Mouse (Mus musculus) stomach, embryonic 14.5 days (tissue): ENCODE measurements at regions not wholly inside any gene's neighbourhood (a gene's known extent, or its start where the extent isn't known, plus 50 kb on each side); places are given as distances from the start of the nearest gene placed in this dataset.

Experiments
- ATAC-seq: fragments of 200-750 bp; cut with Nextera tagmentation; 2 replicates; pipeline ENCODE4 v1.8.0; 2017; ENCODE audit warnings: low read depth, moderate TSS enrichment; ENCODE audit not compliant: insufficient number of reproducible peaks, insufficient read depth, low FRiP score
- H3K27ac ChIP-seq: fragments of 300-500 bp; sonication (generic); 2 replicates; pipeline ENCODE4 v1.5.1; 2014; ENCODE audit warnings: mild to moderate bottlenecking, low read length, moderate library complexity, mixed read lengths
- H3K27me3 ChIP-seq: fragments of 300-500 bp; sonication (generic); 2 replicates; pipeline ENCODE4 v1.6.1; 2014; ENCODE audit warnings: low read length, control low read depth, mixed read lengths; ENCODE audit not compliant: control insufficient read depth, insufficient read depth
- H3K36me3 ChIP-seq: fragments of 300-500 bp; sonication (generic); 2 replicates; pipeline ENCODE4 v1.6.1; 2014; ENCODE audit warnings: mild to moderate bottlenecking, control low read depth, low read length, moderate library complexity, mixed read lengths; ENCODE audit not compliant: control insufficient read depth, insufficient read depth
- H3K4me1 ChIP-seq: fragments of 300-500 bp; sonication (generic); 2 replicates; pipeline ENCODE4 v1.6.1; 2014; ENCODE audit warnings: low read length, control low read depth, mixed read lengths; ENCODE audit not compliant: control insufficient read depth, insufficient read depth
- H3K4me2 ChIP-seq: fragments of 300-500 bp; sonication (generic); replicated peaks from 2 replicates; pipeline ENCODE4 v1.6.1; 2014; ENCODE audit warnings: low read depth, low read length, control low read depth
- H3K4me3 ChIP-seq: fragments of 300-500 bp; sonication (generic); 2 replicates; pipeline ENCODE4 v1.5.1; 2014; ENCODE audit warnings: low read depth, low read length, control low read depth
- H3K9ac ChIP-seq: fragments of 300-500 bp; sonication (generic); replicated peaks from 2 replicates; pipeline ENCODE4 v1.6.1; 2014; ENCODE audit warnings: low read depth, mild to moderate bottlenecking, control low read depth, low read length, moderate library complexity, mixed read lengths
- H3K9me3 ChIP-seq: fragments of 300-500 bp; sonication (generic); 2 replicates; pipeline ENCODE4 v1.6.1; 2016; ENCODE audit warnings: low read depth, low read length, control low read depth; ENCODE audit not compliant: control insufficient read depth
- WGBS: fragments of 180-500 bp; shearing (Covaris S2); extraction: QIAGEN DNeasy Blood & Tissue Kit; methylation state at CpG from one replicate; pipeline ENCODE4 v1.1.7; 2014; 5-methylcytosine and 5-hydroxymethylcytosine counted together

DNA sequence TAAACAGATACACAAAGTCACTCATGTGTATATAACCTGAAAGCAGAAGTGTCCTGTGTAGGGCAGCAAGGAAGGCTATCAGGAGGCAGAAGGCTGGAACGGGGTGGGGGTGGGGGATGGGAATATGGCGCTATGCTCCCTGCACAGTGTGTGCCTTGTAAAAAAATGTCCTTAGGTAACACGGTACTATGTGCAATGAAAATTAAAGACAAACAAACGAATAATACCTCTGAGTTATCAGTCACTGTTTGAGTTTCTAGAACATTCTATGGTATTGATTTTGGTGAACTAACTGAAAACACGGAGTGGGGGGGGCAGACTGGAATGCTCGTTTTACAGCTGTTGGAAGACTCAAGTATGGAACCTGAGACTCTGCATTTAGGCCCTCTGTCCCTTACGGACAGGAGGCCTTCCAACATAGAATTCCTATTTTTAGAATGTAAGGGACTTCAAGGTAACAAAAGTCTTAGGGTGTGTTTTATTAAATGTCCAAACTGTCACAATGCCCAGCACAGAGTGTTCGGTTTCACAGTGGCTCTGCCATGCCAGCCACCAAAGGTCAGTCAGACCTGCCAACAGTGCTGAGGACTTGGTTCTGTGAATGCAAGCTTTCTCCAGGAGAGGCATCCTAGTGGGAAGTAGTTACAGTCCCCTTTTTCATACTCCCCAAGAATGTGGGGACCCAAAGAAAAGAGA lies 240.6 kb downstream of the Ano6 start:
- Histone ChIP-seq H3K36me3 (no peaks in the 10 kb centered on the region), H3K9ac (no peak overlapping the region), H3K9me3 (no peaks in the 10 kb centered on the region), H3K4me1 (no peaks in the 10 kb centered on the region), H3K27me3 (no peaks in the 10 kb centered on the region), H3K4me3 (no peak overlapping the region), H3K27ac (no peak overlapping the region), H3K4me2 (no peak overlapping the region)
- 75% methylated on average over 8 of the region's 8 CpGs for WGBS
- ATAC-seq, result no peak

DNA sequence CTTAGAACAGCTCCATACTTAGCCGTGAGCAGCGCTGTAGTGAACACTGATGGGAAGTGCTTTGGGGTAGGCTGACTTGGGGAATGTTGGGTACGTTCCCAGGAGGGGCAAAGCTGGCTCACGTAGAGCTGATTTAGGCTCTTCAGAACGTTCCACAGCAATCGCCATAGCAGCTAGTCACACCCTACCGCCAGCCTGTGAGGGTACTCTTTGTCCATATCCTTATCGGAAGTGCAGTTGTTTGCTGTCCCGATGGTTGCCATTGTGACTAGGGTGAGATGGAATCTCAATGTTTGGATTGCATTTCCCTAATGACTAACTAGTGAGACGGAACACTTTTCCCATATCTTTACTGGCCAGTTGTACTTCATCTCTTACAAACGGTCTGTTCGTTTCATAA lies 244.6 kb downstream of the Ano6 start:
- Histone ChIP-seq H3K4me1 (no peaks in the 10 kb centered on the region), H3K4me3 (no peak overlapping the region), H3K9me3 (no peaks in the 10 kb centered on the region), H3K4me2 (no peak overlapping the region), H3K27me3 (no peaks in the 10 kb centered on the region), H3K36me3 (no peaks in the 10 kb centered on the region), H3K9ac (no peak overlapping the region), H3K27ac (no peak overlapping the region; the same call in 1 of the 2 replicates)
- 51% methylated on average over 12 of the region's 12 CpGs for WGBS
- ATAC-seq, result 0 out of 2 replicates have a peak, but pooled peaks have one; percentile 37

DNA sequence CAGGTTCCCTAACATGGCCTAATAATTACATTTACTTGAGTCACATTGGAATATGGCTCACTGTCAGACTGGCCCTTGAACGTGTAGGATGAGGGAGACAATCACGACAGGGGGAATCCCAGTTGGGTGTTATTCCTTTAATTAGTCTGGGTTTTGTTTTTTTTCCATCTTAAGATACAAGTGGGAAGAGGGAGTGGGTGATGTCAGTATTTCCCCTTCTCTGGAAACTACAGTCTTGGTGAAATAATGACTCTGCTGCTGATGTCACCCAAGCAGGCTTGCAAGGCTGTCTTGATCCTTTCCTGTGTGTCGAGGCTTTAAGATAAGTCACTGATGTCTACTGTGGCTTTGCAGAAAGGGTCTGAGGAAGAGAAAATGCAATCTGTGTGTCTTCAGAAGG lies 241.8 kb upstream of the Arid2 start:
- no peak overlapping the region for H3K4me3 ChIP-seq
- H3K9me3 ChIP-seq, result no peaks in the 10 kb centered on the region
- 58% methylated on average over 3 of the region's 3 CpGs for WGBS
- H3K4me2 ChIP-seq, result no peak overlapping the region
- no peaks in the 10 kb centered on the region for H3K27me3 ChIP-seq
- H3K27ac ChIP-seq, result no peak overlapping the region
- no peaks in the 10 kb centered on the region for H3K4me1 ChIP-seq
- H3K9ac ChIP-seq, result no peak overlapping the region
- no peak for ATAC-seq
- H3K36me3 ChIP-seq, result no peaks in the 10 kb centered on the region

DNA sequence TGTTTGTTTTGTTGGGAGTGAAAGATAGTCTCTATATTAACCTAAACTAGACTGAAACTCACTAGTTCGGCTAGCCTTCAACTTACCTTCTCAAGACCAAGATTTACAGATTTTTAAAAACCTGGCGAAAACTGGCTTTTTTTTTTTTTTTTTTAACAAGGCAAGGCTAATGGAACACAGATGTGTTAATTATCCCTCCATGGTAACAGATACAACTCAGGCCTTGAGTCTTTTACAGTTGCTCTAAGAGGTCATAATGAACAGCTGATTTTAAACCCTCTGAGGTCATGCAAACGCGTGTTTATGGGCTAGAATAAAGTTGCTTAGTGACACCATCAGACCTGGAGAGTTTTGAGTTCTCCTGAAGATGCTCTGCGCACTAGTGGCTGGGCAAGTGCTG lies 240.7 kb upstream of the Arid2 start:
- no peaks in the 10 kb centered on the region for H3K4me1 ChIP-seq
- no peaks in the 10 kb centered on the region for H3K9me3 ChIP-seq
- WGBS, result 76% methylated on average over 5 of the region's 5 CpGs
- no peak overlapping the region for H3K27ac ChIP-seq
- H3K36me3 ChIP-seq, result no peaks in the 10 kb centered on the region
- no peak overlapping the region for H3K9ac ChIP-seq
- no peak overlapping the region for H3K4me2 ChIP-seq
- H3K27me3 ChIP-seq, result no peaks in the 10 kb centered on the region
- ATAC-seq, result no peak
- no peak overlapping the region for H3K4me3 ChIP-seq

DNA sequence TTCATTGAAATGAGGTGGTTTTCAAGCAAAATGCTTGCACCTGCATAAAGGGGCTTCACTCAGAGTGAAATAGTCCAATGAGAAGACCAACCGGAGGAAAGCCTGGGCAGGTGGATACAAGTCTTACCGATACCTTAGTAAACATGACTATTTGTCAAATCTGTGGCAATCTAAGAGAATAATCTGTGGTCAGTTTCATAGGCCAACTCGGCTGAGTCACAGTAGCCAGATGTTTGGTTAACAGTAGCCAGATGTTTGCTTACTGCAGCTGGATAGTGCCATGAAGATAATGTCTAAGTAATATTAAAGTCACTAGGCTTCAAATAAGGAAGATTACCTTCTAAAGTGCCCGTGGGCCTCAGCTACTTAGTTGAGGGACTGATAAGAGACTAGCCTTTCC lies 236.9 kb upstream of the Arid2 start:
- H3K27me3 ChIP-seq, result no peaks in the 10 kb centered on the region
- H3K9me3 ChIP-seq, result no peaks in the 10 kb centered on the region
- 61% methylated on average over 4 of the region's 4 CpGs for WGBS
- H3K36me3 ChIP-seq, result no peaks in the 10 kb centered on the region
- no peak overlapping the region for H3K4me3 ChIP-seq
- no peak overlapping the region for H3K9ac ChIP-seq
- ATAC-seq, result no peak
- H3K4me1 ChIP-seq, result no peaks in the 10 kb centered on the region
- no peak overlapping the region for H3K27ac ChIP-seq
- H3K4me2 ChIP-seq, result no peak overlapping the region

DNA sequence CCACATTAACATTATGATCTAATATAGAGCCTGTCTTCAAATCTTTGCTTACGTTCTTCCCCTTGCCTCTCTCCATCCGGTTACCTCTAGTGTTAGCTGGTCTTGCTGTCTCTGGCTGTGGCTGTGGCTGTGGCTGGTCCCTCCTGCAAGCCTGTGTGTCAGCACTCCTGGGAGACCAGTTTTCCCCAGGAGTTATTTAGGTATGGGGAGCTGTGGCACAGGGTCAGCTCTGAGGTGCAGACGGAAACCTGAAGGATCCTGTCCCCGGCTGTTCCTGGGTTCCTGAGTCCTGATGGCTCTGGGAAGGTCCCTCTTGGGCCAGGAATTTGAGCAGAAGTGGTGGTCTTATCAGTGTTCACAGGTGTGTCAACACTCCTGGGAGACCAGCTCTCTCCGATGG lies 234.7 kb upstream of the Arid2 start:
- H3K9ac ChIP-seq, result no peak overlapping the region
- no peaks in the 10 kb centered on the region for H3K4me1 ChIP-seq
- no peak overlapping the region for H3K27ac ChIP-seq
- 68% methylated on average over 5 of the region's 5 CpGs for WGBS
- H3K36me3 ChIP-seq, result no peaks in the 10 kb centered on the region
- no peak for ATAC-seq
- H3K9me3 ChIP-seq, result no peaks in the 10 kb centered on the region
- H3K4me2 ChIP-seq, result no peak overlapping the region
- no peaks in the 10 kb centered on the region for H3K27me3 ChIP-seq
- H3K4me3 ChIP-seq, result no peak overlapping the region

DNA sequence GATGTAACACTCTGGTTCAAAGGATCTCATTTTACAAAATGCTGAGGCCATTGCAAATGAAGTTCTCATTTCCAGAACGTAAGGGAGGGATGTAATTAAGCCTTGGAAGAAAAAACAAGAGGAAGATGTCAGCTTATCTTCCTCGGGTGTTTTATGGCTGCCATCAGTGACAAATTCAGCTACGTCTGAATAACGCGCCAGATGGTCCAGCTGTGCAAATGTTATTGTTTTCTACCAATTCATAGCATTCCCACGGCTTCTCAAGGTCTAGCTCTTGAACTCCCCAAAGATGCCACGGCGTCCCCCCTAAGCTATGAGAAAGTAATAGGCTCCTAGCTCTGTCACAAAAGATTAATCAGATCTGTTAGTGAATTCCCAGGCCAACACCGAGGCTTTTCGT lies 232.0 kb upstream of the Arid2 start:
- H3K27ac ChIP-seq, result no peak overlapping the region
- H3K4me3 ChIP-seq, result no peak overlapping the region
- H3K4me1 ChIP-seq, result no peaks in the 10 kb centered on the region
- H3K36me3 ChIP-seq, result no peaks in the 10 kb centered on the region
- H3K4me2 ChIP-seq, result no peak overlapping the region
- H3K9ac ChIP-seq, result no peak overlapping the region
- H3K9me3 ChIP-seq, result no peaks in the 10 kb centered on the region
- ATAC-seq, result no peak
- no peaks in the 10 kb centered on the region for H3K27me3 ChIP-seq
- WGBS, result 22% methylated on average over 10 of the region's 10 CpGs

DNA sequence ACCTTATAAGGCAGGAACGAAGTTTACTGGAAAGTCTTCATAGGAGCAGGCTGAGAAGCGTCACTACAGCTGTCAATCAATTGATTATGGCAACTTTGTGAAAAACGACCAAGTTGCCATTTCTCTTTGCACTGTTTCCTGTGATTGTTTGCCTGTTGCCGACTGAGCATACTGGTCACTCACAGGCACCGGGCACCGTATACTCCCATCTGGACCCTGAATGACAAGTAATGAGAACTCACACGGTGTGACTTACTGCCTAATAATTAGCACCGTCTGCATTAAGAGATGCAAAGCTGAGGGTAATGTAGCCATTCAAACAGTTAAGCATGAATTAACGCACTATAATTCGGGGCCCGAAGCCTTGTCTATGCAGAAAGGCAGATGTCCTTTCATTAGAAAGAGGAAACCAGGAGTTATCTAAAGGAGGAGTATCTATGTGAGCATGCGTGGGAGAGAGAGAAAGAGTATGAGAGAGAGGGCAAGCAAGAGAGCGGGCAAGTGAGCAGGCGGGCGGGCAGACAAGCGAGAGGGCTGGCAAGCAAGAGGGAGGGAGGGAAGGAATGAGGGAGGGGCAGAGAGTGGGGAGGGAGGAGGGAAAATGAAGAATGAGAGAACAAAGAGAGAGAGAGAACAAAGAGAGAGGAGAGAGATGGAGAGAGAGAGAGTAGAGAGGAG lies 231.4 kb upstream of the Arid2 start:
- Histone ChIP-seq H3K36me3 (no peaks in the 10 kb centered on the region), H3K27me3 (no peaks in the 10 kb centered on the region), H3K4me2 (no peak overlapping the region), H3K9me3 (no peaks in the 10 kb centered on the region), H3K27ac (no peak overlapping the region), H3K9ac (no peak overlapping the region), H3K4me3 (no peak overlapping the region), H3K4me1 (no peaks in the 10 kb centered on the region)
- ATAC-seq, result no peak
- 61% methylated on average over 16 of the region's 16 CpGs for WGBS

DNA sequence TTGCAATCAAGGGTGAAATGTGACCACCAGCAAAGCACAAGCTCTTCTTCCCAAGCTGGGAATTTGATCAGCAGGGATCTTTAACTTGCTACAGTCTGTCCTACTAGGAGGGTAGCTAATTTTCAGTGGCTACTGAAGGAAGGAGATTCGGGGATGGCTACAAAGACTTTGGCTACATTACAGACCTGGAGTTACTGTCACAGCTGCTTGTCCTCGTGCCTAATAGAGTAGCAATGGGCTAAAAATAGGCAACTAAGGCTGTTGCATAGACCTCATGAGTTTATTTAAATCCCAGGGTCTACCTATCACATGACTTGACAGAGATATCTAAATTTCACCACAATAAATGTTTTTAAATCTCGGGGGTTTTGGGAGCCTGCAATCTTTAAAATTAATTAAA lies 227.7 kb upstream of the Arid2 start:
- H3K4me3 ChIP-seq, result no peak overlapping the region
- no peak overlapping the region for H3K9ac ChIP-seq
- WGBS, result 59% methylated on average over 3 of the region's 3 CpGs
- no peaks in the 10 kb centered on the region for H3K4me1 ChIP-seq
- no peak overlapping the region for H3K27ac ChIP-seq
- no peak overlapping the region for H3K4me2 ChIP-seq
- ATAC-seq, result no peak
- H3K27me3 ChIP-seq, result no peaks in the 10 kb centered on the region
- H3K36me3 ChIP-seq, result no peaks in the 10 kb centered on the region
- H3K9me3 ChIP-seq, result no peaks in the 10 kb centered on the region
